9 mouse cellular contexts compared by ENCODE assay signal in the genomic region with DNA sequence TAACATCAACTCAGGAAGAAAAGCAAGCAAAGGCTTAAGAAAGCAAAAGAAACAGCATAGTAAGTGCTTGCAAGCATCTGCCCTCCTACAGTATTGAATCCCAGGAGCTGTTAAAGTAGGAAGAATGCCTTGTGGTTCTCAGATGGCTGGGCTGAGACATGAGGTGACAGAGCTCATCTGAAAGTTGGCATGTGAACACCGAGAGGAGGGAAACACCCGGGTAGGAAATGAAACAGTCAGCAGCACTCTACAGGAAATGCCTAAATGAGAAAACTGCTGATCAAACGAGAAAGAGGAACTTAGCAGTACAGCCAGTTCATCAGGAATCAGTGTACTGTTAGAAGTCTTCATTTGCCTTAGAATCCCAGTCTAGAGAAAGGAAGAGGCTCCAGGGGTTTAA.
DNase-seq lines count a peak whose midpoint lies in the region; ATAC-seq and TF ChIP-seq lines count a peak whose summit lies in the region.
"Had no signal": no experiment of that assay in that cellular context is flagged by ENCODE, and none has a peak within 500 bp of the region (broad histone marks: within the 10 kb centered on the region; RNA-seq: fewer than 3 reads in every experiment).

No protein-coding gene starts in this region.

- H3K36me3 ChIP-seq in kidney, embryonic 14.5 days (ENCODE audit: control insufficient read depth, insufficient read depth, low read length) = no peaks in the 10 kb centered on the region
- H3K36me3 ChIP-seq in MEL (ENCODE audit: control insufficient read depth in 1 of 2, insufficient read depth in 2 of 2, low read length in 2 of 2) (peaks cover 0 to 40% of the 10 kb centered on the region in 2 experiments; a peak in 2 of 4 replicates), macrophage (ENCODE audit: inconsistent target) (no peaks in the 10 kb centered on the region)
- no peaks in the 10 kb centered on the region for H3K36me3 ChIP-seq in stomach, postnatal 0 days (ENCODE audit: control insufficient read depth, insufficient read depth, low read length)
- no peaks in the 10 kb centered on the region for H3K36me3 ChIP-seq in midbrain, embryonic 15.5 days (replicated peaks)

- H3K27me3 ChIP-seq in kidney, embryonic 14.5 days (ENCODE audit: control insufficient read depth, insufficient read depth, low read length) = no peaks in the 10 kb centered on the region
- no peaks in the 10 kb centered on the region for H3K27me3 ChIP-seq in MEL (ENCODE audit: control insufficient read depth in 1 of 2, insufficient read depth in 2 of 2, low read length in 2 of 2)
- H3K27me3 ChIP-seq in stomach, postnatal 0 days (ENCODE audit: control insufficient read depth, insufficient read depth, low read length) = no peaks in the 10 kb centered on the region
- no peaks in the 10 kb centered on the region for H3K27me3 ChIP-seq in midbrain, embryonic 15.5 days (replicated peaks)

- H3K79me2 ChIP-seq in MEL (ENCODE audit: control insufficient read depth, insufficient read depth, low read length, poor library complexity) (peaks cover 2% of the 10 kb centered on the region; the same call in 1 of the 2 replicates), macrophage (ENCODE audit: inconsistent target) (peaks cover 82% of the 10 kb centered on the region)

- no peak for TF ChIP-seq POLR2A in MEL (IDR thresholded peaks at IDR 0.05; ENCODE audit: control insufficient read depth in 1 of 2, insufficient read depth in 1 of 2, low read depth in 1 of 2, low read length in 2 of 2, poor library complexity in 1 of 2)

- 47% methylated on average over 3 of the region's 3 CpGs for WGBS in kidney, embryonic 14.5 days
- WGBS in macrophage (ENCODE audit: missing documents) = 0% methylated on average over 3 of the region's 3 CpGs
- 35% methylated on average over 3 of the region's 3 CpGs for WGBS in stomach, postnatal 0 days
- 73% methylated on average over 3 of the region's 3 CpGs for WGBS in midbrain, embryonic 15.5 days

- H3K4me1 ChIP-seq in kidney, embryonic 14.5 days (ENCODE audit: control insufficient read depth, insufficient read depth, low read length) = peaks cover 8% of the 10 kb centered on the region
- peaks cover 16 to 22% of the 10 kb centered on the region in 2 experiments for H3K4me1 ChIP-seq in MEL (ENCODE audit: control insufficient read depth in 1 of 2, insufficient read depth in 2 of 2, low read length in 2 of 2)
- peaks cover 4% of the 10 kb centered on the region; the same call in 1 of the 2 replicates for H3K4me1 ChIP-seq in stomach, postnatal 0 days (replicated peaks; ENCODE audit: control insufficient read depth, insufficient read depth)
- H3K4me1 ChIP-seq in midbrain, embryonic 15.5 days = peaks cover 5% of the 10 kb centered on the region; the same call in 1 of the 2 replicates

- DNase-seq in kidney, adult 11 months = peak; percentile 17
- DNase-seq in MEL (ENCODE audit: low read depth, low spot score) = peak; percentile 89
- DNase-seq in cerebellum, postnatal 14 days = peak; percentile 18 to 38
- no peak for DNase-seq in stomach, postnatal 0 days (ENCODE audit: low spot score)
- DNase-seq in urinary bladder, adult 2 months (ENCODE audit: low spot score) = no peak

- H3K9me3 ChIP-seq in kidney, embryonic 14.5 days (ENCODE audit: control insufficient read depth, low read length) = no peaks in the 10 kb centered on the region
- H3K9me3 ChIP-seq in MEL (replicated peaks; ENCODE audit: insufficient read depth, low read length) = no peaks in the 10 kb centered on the region
- H3K9me3 ChIP-seq in stomach, postnatal 0 days (ENCODE audit: control insufficient read depth, low read length) = no peaks in the 10 kb centered on the region
- no peaks in the 10 kb centered on the region for H3K9me3 ChIP-seq in midbrain, embryonic 15.5 days

- TF ChIP-seq EP300 in MEL (IDR thresholded peaks at IDR 0.05; ENCODE audit: low read depth in 1 of 2, low read length in 2 of 2) = peak; percentile 22 to 45; a peak in 2 of 4 replicates
- TF ChIP-seq EP300 in stomach, postnatal 0 days (optimal IDR thresholded peaks at IDR 0.05) = no peak

- H3K4me2 ChIP-seq in kidney, embryonic 14.5 days (replicated peaks; ENCODE audit: low read depth, low read length) = no peak overlapping the region
- H3K4me2 ChIP-seq in stomach, postnatal 0 days (replicated peaks; ENCODE audit: low read depth) = no peak overlapping the region
- H3K4me2 ChIP-seq in midbrain, embryonic 15.5 days = no peak overlapping the region

- no peak for TF ChIP-seq CTCF in MEL (IDR thresholded peaks at IDR 0.05 in 2 of 3, conservative IDR thresholded peaks at IDR 0.05 in 1 of 3; ENCODE audit: control insufficient read depth in 1 of 3, insufficient read depth in 1 of 3, low read depth in 2 of 3, low read length in 3 of 3, poor library complexity in 1 of 3, severe bottlenecking in 1 of 3)
- no peak for TF ChIP-seq CTCF in stomach, postnatal 0 days (IDR thresholded peaks at IDR 0.05; ENCODE audit: low read depth)

- no peak for ATAC-seq in kidney, embryonic 14.5 days (ENCODE audit: low FRiP score, low TSS enrichment)
- ATAC-seq in stomach, postnatal 0 days (ENCODE audit: low FRiP score, low TSS enrichment) = no peak
- no peak for ATAC-seq in midbrain, embryonic 15.5 days (replicated peaks)

- H3K4me3 ChIP-seq in kidney, embryonic 14.5 days (ENCODE audit: low read length) = no peak overlapping the region
- H3K4me3 ChIP-seq in MEL (ENCODE audit: control insufficient read depth in 1 of 2, insufficient read depth in 1 of 2, low read depth in 2 of 2, low read length in 2 of 2) (peak overlapping the region; percentile 34 to 57), macrophage (ENCODE audit: inconsistent target) (no peak overlapping the region)
- H3K4me3 ChIP-seq in stomach, postnatal 0 days (ENCODE audit: low read depth, low read length) = no peak overlapping the region
- H3K4me3 ChIP-seq in midbrain, embryonic 15.5 days = no peak overlapping the region
- H3K4me3 ChIP-seq: myocyte had no signal

- H3K9ac ChIP-seq in kidney, embryonic 14.5 days (ENCODE audit: low read depth, low read length) = no peak overlapping the region
- H3K9ac ChIP-seq in MEL (ENCODE audit: control insufficient read depth, low read depth, low read length, poor library complexity, severe bottlenecking) = peak overlapping the region; percentile 59
- no peak overlapping the region for H3K9ac ChIP-seq in stomach, postnatal 0 days (ENCODE audit: low read length)
- no peak overlapping the region for H3K9ac ChIP-seq in midbrain, embryonic 15.5 days

- no peak overlapping the region for H3K27ac ChIP-seq in kidney, embryonic 14.5 days (ENCODE audit: low read depth, low read length)
- H3K27ac ChIP-seq in MEL (ENCODE audit: control insufficient read depth, low read depth, low read length) (peak overlapping the region; percentile 85), macrophage (peak overlapping the region; percentile 96)
- no peak overlapping the region for H3K27ac ChIP-seq in stomach, postnatal 0 days (replicated peaks)
- no peak overlapping the region for H3K27ac ChIP-seq in midbrain, embryonic 15.5 days

- TF ChIP-seq RAD21 in MEL (IDR thresholded peaks at IDR 0.05; ENCODE audit: low read depth, low read length) = no peak

TF ChIP-seq in MEL, 35 proteins besides CTCF, POLR2A, EP300 and RAD21 (continues in another document):
- peak; percentile 68 for TF ChIP-seq MAX (IDR thresholded peaks at IDR 0.05; ENCODE audit: low read length)
- TF ChIP-seq CHD2 (IDR thresholded peaks at IDR 0.05; ENCODE audit: low read length) = no peak
- peak; percentile 60; the same call in 1 of the 2 replicates for TF ChIP-seq SIN3A (IDR thresholded peaks at IDR 0.05; ENCODE audit: low read length)
- TF ChIP-seq ZKSCAN1 (IDR thresholded peaks at IDR 0.05; ENCODE audit: low read depth, low read length) = no peak
- TF ChIP-seq ZNF384 (IDR thresholded peaks at IDR 0.05; ENCODE audit: low read depth, low read length) = no peak
- TF ChIP-seq TCF12 (IDR thresholded peaks at IDR 0.05; ENCODE audit: low read depth, low read length) = no peak
- TF ChIP-seq MXI1 (IDR thresholded peaks at IDR 0.05; ENCODE audit: low read depth, low read length) = peak; percentile 77; the same call in 1 of the 2 replicates
- no peak for TF ChIP-seq RCOR1 (IDR thresholded peaks at IDR 0.05; ENCODE audit: low read depth, low read length)
- no peak for TF ChIP-seq KAT2A (conservative IDR thresholded peaks at IDR 0.05; ENCODE audit: low read depth, low read length)
- TF ChIP-seq BHLHE40 (IDR thresholded peaks at IDR 0.05; ENCODE audit: borderline replicate concordance, low read depth, low read length) = no peak
- no peak for TF ChIP-seq GATA1 (IDR thresholded peaks at IDR 0.05; ENCODE audit: low read depth, low read length)
- no peak for TF ChIP-seq HCFC1 (IDR thresholded peaks at IDR 0.05; ENCODE audit: low read depth, low read length)
- no peak for TF ChIP-seq NRF1 (IDR thresholded peaks at IDR 0.05; ENCODE audit: insufficient read depth, low read depth, low read length, poor library complexity, severe bottlenecking)
- no peak for TF ChIP-seq UBTF (IDR thresholded peaks at IDR 0.05; ENCODE audit: borderline replicate concordance, insufficient read depth, low read depth, low read length)
- TF ChIP-seq USF2 (IDR thresholded peaks at IDR 0.05; ENCODE audit: borderline replicate concordance in 1 of 2, insufficient read depth in 1 of 2, low read depth in 1 of 2, low read length in 2 of 2) = no peak
- no peak for TF ChIP-seq TAL1 (IDR thresholded peaks at IDR 0.05; ENCODE audit: low read length)
- peak; percentile 76 for TF ChIP-seq ETS1 (IDR thresholded peaks at IDR 0.05; ENCODE audit: low read depth, low read length)
- peak; percentile 36; the same call in 1 of the 2 replicates for TF ChIP-seq ELF1 (IDR thresholded peaks at IDR 0.05; ENCODE audit: low read depth, low read length)
- no peak for TF ChIP-seq MEF2A (IDR thresholded peaks at IDR 0.05; ENCODE audit: extremely low read depth, insufficient replicate concordance, low read depth, low read length, poor library complexity, severe bottlenecking)
- no peak for TF ChIP-seq MAZ (IDR thresholded peaks at IDR 0.05; ENCODE audit: low read depth, low read length)
- no peak for TF ChIP-seq ZMIZ1 (IDR thresholded peaks at IDR 0.05; ENCODE audit: low read depth, low read length)
- peak; percentile 65; the same call in 1 of the 2 replicates for TF ChIP-seq MAFK (IDR thresholded peaks at IDR 0.05; ENCODE audit: borderline replicate concordance, low read depth, low read length)
- no peak for TF ChIP-seq JUND (IDR thresholded peaks at IDR 0.05; ENCODE audit: low read depth, low read length)
- TF ChIP-seq MYC (IDR thresholded peaks at IDR 0.05; ENCODE audit: low read depth, low read length) = peak; percentile 71; the same call in 1 of the 2 replicates
- TF ChIP-seq CHD1 (IDR thresholded peaks at IDR 0.05; ENCODE audit: low read depth, low read length) = no peak
- TF ChIP-seq ZC3H11A (IDR thresholded peaks at IDR 0.05; ENCODE audit: low read depth, low read length) = no peak
- TF ChIP-seq SMC3 (IDR thresholded peaks at IDR 0.05; ENCODE audit: low read depth, low read length) = no peak
- TF ChIP-seq POLR2AphosphoS2 (IDR thresholded peaks at IDR 0.05; ENCODE audit: low read length) = no peak

Comparison
In these comparisons a context has a peak if more than half of its experiments do, and no peak if none do; other contexts are left out.
1. DNase-seq: peak in kidney, adult 11 months (single experiment), MEL (single experiment) and cerebellum, postnatal 14 days (2 of 2); none in stomach, postnatal 0 days (single experiment) and urinary bladder, adult 2 months (single experiment).
2. H3K27ac ChIP-seq: peak in MEL (single experiment) and macrophage (single experiment); none in kidney, embryonic 14.5 days (single experiment), stomach, postnatal 0 days (single experiment) and midbrain, embryonic 15.5 days (single experiment).
3. H3K4me3 ChIP-seq: peak in MEL (2 of 2); none in kidney, embryonic 14.5 days (single experiment), macrophage (single experiment), stomach, postnatal 0 days (single experiment) and midbrain, embryonic 15.5 days (single experiment).